Mouse (Mus musculus): Measurements from ENCODE around the gene Gpr132. TPM values are rescaled to one million over a fixed set of nuclear protein-coding genes. Genes with fewer than 3 reads are reported as not detected.
A peak's percentile ranks its signal among the peaks of the same experiment; 100 is the strongest.

Gpr132 gene
- polyA plus RNA-seq, 1 experiment: 0.04 TPM

GRCm38 (mm10) chr12:112801864-112802846, 65.9 kb downstream of the Gpr132 start, which contains the start of gene Ahnak2:
Gene Ahnak2 (minus strand): TSS chr12:112802657.
- no peak for TF ChIP-seq POLR2A (IDR thresholded peaks at IDR 0.05; ENCODE audit: extremely low read depth, insufficient read depth, low read length)
- no peak for TF ChIP-seq CTCF (IDR thresholded peaks at IDR 0.05; ENCODE audit: extremely low read depth, insufficient read depth, low read length)
- Histone ChIP-seq H3K27ac (ENCODE audit: insufficient read depth, low read length) (no peak within 1 kb of the TSS), H3K4me3 (ENCODE audit: insufficient read depth, low read length) (peak within 1 kb of the TSS; percentile 56), H3K4me1 (ENCODE audit: control insufficient read depth, insufficient read depth, low read length) (peaks cover 6% of the 10 kb centered on the region)

Other genes with a start within 250 kb of the Gpr132 start
- gene Adssl1, start 248.2 kb downstream of the Gpr132 start, polyA plus RNA-seq (2012; rRNA removed): 38.0 and 44.6 TPM in 2 replicates
- 25.6 and 29.3 TPM in 2 replicates for gene Siva1, start 223.5 kb downstream of the Gpr132 start, polyA plus RNA-seq (2012; rRNA removed)
- gene Akt1, start 193.3 kb downstream of the Gpr132 start, polyA plus RNA-seq (2012; rRNA removed): 168 and 178 TPM in 2 replicates
- 1.3 and 1.7 TPM in 2 replicates for gene Zbtb42, start 189.4 kb downstream of the Gpr132 start, polyA plus RNA-seq (2012; rRNA removed)
- gene Cep170b, start 147.8 kb downstream of the Gpr132 start, polyA plus RNA-seq (2012; rRNA removed): 129 and 131 TPM in 2 replicates
- 16.3 and 18.9 TPM in 2 replicates for gene Pld4, start 107.6 kb downstream of the Gpr132 start, polyA plus RNA-seq (2012; rRNA removed)
- 1.1 and 1.7 TPM in 2 replicates for gene Ahnak2, start 65.6 kb downstream of the Gpr132 start, polyA plus RNA-seq (2012; rRNA removed)
- 12.6 and 13.3 TPM in 2 replicates for gene Clba1, start 59.3 kb downstream of the Gpr132 start, polyA plus RNA-seq (2012; rRNA removed)
- 10.6 and 11.0 TPM in 2 replicates for gene Cdca4, start 38.8 kb downstream of the Gpr132 start, polyA plus RNA-seq (2012; rRNA removed)
- 42.1 and 51.5 TPM in 2 replicates for gene Jag2, start 61.5 kb upstream of the Gpr132 start, polyA plus RNA-seq (2012; rRNA removed)
- 18.2 and 18.9 TPM in 2 replicates for gene Nudt14, start 73.9 kb upstream of the Gpr132 start, polyA plus RNA-seq (2012; rRNA removed)
- 78.2 and 80.2 TPM in 2 replicates for gene Btbd6, start 108.3 kb upstream of the Gpr132 start, polyA plus RNA-seq (2012; rRNA removed)
- 38.8 and 39.6 TPM in 2 replicates for gene Brf1, start 132.5 kb upstream of the Gpr132 start, polyA plus RNA-seq (2012; rRNA removed)
- gene Pacs2, start 146.3 kb upstream of the Gpr132 start, polyA plus RNA-seq (2012; rRNA removed): 76.3 and 90.3 TPM in 2 replicates
- 0.21 TPM in 1 of 2 replicates, not detected in the other for gene Tex22, start 206.3 kb upstream of the Gpr132 start, polyA plus RNA-seq (2012; rRNA removed)
- 68.4 and 68.7 TPM in 2 replicates for gene Mta1, start 230.1 kb upstream of the Gpr132 start, polyA plus RNA-seq (2012; rRNA removed)

All from cortical plate, adult 2 months (tissue).